Mouse (Mus musculus) forebrain, embryonic 16.5 days (tissue): ENCODE data around the gene Tmem231. TPM values are rescaled to one million over a fixed set of nuclear protein-coding genes. Genes with fewer than 3 reads are reported as not detected.

Experiments
- ATAC-seq: fragments of 200-750 bp; cut with Nextera tagmentation; 2 replicates; pipeline ENCODE4 v1.8.0; 2017; ENCODE audit warnings: mild to moderate bottlenecking, moderate library complexity
- H3K27ac ChIP-seq: fragments of 300-500 bp; sonication (generic); 2 replicates; pipeline ENCODE4 v1.5.1; 2014; ENCODE audit warnings: low read length, control low read depth
- H3K27me3 ChIP-seq: fragments of 300-500 bp; sonication (generic); replicated peaks from 2 replicates; pipeline ENCODE4 v1.6.1; 2014; ENCODE audit warnings: low read length; ENCODE audit not compliant: control insufficient read depth, insufficient read depth
- H3K36me3 ChIP-seq: fragments of 300-500 bp; sonication (generic); 2 replicates; pipeline ENCODE4 v1.6.1; 2014; ENCODE audit not compliant: control insufficient read depth, insufficient read depth
- H3K4me1 ChIP-seq: fragments of 300-500 bp; sonication (generic); replicated peaks from 2 replicates; pipeline ENCODE4 v1.6.1; 2014; ENCODE audit warnings: low read length; ENCODE audit not compliant: control insufficient read depth, insufficient read depth
- H3K4me2 ChIP-seq: fragments of 300-500 bp; sonication (generic); 2 replicates; pipeline ENCODE4 v1.6.1; 2014; ENCODE audit warnings: mild to moderate bottlenecking, low read length, control low read depth
- H3K4me3 ChIP-seq: fragments of 300-500 bp; sonication (generic); replicated peaks from 2 replicates; pipeline ENCODE4 v1.5.1; 2014; ENCODE audit warnings: mild to moderate bottlenecking, low read length, control low read depth
- H3K9ac ChIP-seq: fragments of 300-500 bp; sonication (generic); replicated peaks from 2 replicates; pipeline ENCODE4 v1.6.1; 2014; ENCODE audit warnings: low read depth, low read length, control low read depth
- H3K9me3 ChIP-seq: fragments of 300-500 bp; sonication (generic); 2 replicates; pipeline ENCODE4 v1.6.1; 2016; ENCODE audit warnings: low read length; ENCODE audit not compliant: control insufficient read depth
- WGBS: fragments of 180-500 bp; shearing (Covaris S2); extraction: QIAGEN DNeasy Blood & Tissue Kit; methylation state at CpG from one replicate; pipeline ENCODE4 v1.1.7; 2014; 5-methylcytosine and 5-hydroxymethylcytosine counted together
- polyA plus RNA-seq: library from polyadenylated mRNA; unstranded; fragments of >200 nt; fragmentation: Nextera tagmentation; extraction: Ambion mirVana; gene quantifications from 2 replicates; pipeline ENCODE4 v1.2.1, GENCODE M21; 2015

The Tmem231 gene
- polyA plus RNA-seq, 1 experiment from 2014 or later, result 14.1 TPM

- WGBS, result 89% methylated on average over 4 of the region's 4 CpGs
- Histone ChIP-seq H3K27ac (no peak overlapping the region), H3K27me3 (no peaks in the 10 kb centered on the region), H3K9ac (no peak overlapping the region), H3K36me3 (peaks cover 29% of the 10 kb centered on the region), H3K9me3 (no peaks in the 10 kb centered on the region), H3K4me2 (no peak overlapping the region), H3K4me1 (no peaks in the 10 kb centered on the region), H3K4me3 (no peak overlapping the region)
- ATAC-seq, result no peak
Observed at GRCm38 (mm10) chr8:111954844-111955594, 21.3 kb upstream of the Tmem231 start.

GRCm38 (mm10) chr8:111951936-111952335 lies 18.3 kb upstream of the Tmem231 start:
- H3K4me1 ChIP-seq, result no peaks in the 10 kb centered on the region
- no peaks in the 10 kb centered on the region for H3K27me3 ChIP-seq
- H3K4me2 ChIP-seq, result no peak overlapping the region
- no peak overlapping the region for H3K4me3 ChIP-seq
- no peak overlapping the region for H3K9ac ChIP-seq
- ATAC-seq, result no peak
- 95% methylated on average over 5 of the region's 5 CpGs for WGBS
- H3K9me3 ChIP-seq, result no peaks in the 10 kb centered on the region
- H3K27ac ChIP-seq, result no peak overlapping the region
- peaks cover 34% of the 10 kb centered on the region for H3K36me3 ChIP-seq

- no peak overlapping the region for H3K27ac ChIP-seq
- no peaks in the 10 kb centered on the region for H3K9me3 ChIP-seq
- no peak overlapping the region for H3K9ac ChIP-seq
- H3K4me2 ChIP-seq, result no peak overlapping the region
- ATAC-seq, result no peak
- 95% methylated on average over 7 of the region's 7 CpGs for WGBS
- H3K36me3 ChIP-seq, result peaks cover 34% of the 10 kb centered on the region
- H3K27me3 ChIP-seq, result no peaks in the 10 kb centered on the region
- H3K4me3 ChIP-seq, result no peak overlapping the region
- no peaks in the 10 kb centered on the region for H3K4me1 ChIP-seq
Observed at GRCm38 (mm10) chr8:111951317-111951716, 17.6 kb upstream of the Tmem231 start.

GRCm38 (mm10) chr8:111950846-111951245 lies 17.2 kb upstream of the Tmem231 start:
- WGBS, result 91% methylated on average over 3 of the region's 3 CpGs
- Histone ChIP-seq H3K4me3 (no peak overlapping the region), H3K27me3 (no peaks in the 10 kb centered on the region), H3K27ac (no peak overlapping the region), H3K9me3 (no peaks in the 10 kb centered on the region), H3K4me1 (no peaks in the 10 kb centered on the region), H3K9ac (no peak overlapping the region), H3K4me2 (no peak overlapping the region), H3K36me3 (peaks cover 34% of the 10 kb centered on the region)
- ATAC-seq, result no peak

- ATAC-seq, result no peak
- H3K4me3 ChIP-seq, result no peak overlapping the region
- H3K27ac ChIP-seq, result no peak overlapping the region
- H3K4me2 ChIP-seq, result no peak overlapping the region
- no peaks in the 10 kb centered on the region for H3K27me3 ChIP-seq
- H3K4me1 ChIP-seq, result no peaks in the 10 kb centered on the region
- WGBS, result 88% methylated on average over 8 of the region's 8 CpGs
- H3K36me3 ChIP-seq, result peaks cover 26% of the 10 kb centered on the region
- no peaks in the 10 kb centered on the region for H3K9me3 ChIP-seq
- no peak overlapping the region for H3K9ac ChIP-seq
Observed at GRCm38 (mm10) chr8:111947954-111948353, 14.3 kb upstream of the Tmem231 start.

GRCm38 (mm10) chr8:111947144-111947543 lies 13.5 kb upstream of the Tmem231 start:
- no peak for ATAC-seq

GRCm38 (mm10) chr8:111943544-111943943 lies 9.9 kb upstream of the Tmem231 start:
- no peak overlapping the region for H3K27ac ChIP-seq
- H3K4me2 ChIP-seq, result no peak overlapping the region
- peaks cover 17% of the 10 kb centered on the region for H3K4me1 ChIP-seq
- H3K9me3 ChIP-seq, result no peaks in the 10 kb centered on the region
- no peak overlapping the region for H3K9ac ChIP-seq
- no peaks in the 10 kb centered on the region for H3K27me3 ChIP-seq
- ATAC-seq, result no peak
- WGBS, result 94% methylated on average over 2 of the region's 2 CpGs
- H3K36me3 ChIP-seq, result peaks cover 21% of the 10 kb centered on the region
- H3K4me3 ChIP-seq, result no peak overlapping the region

More at GRCm38 (mm10) chr8:111947144-111947543, 13.5 kb upstream of the Tmem231 start:
- 95% methylated on average over 2 of the region's 2 CpGs for WGBS
- Histone ChIP-seq H3K9ac (no peak overlapping the region), H3K4me2 (no peak overlapping the region), H3K4me1 (peaks cover 2% of the 10 kb centered on the region), H3K9me3 (no peaks in the 10 kb centered on the region), H3K27ac (no peak overlapping the region), H3K4me3 (no peak overlapping the region), H3K27me3 (no peaks in the 10 kb centered on the region), H3K36me3 (peaks cover 23% of the 10 kb centered on the region)

GRCm38 (mm10) chr8:111941101-111941454 lies 7.4 kb upstream of the Tmem231 start:
- 0% methylated on average over 23 of the region's 23 CpGs for WGBS

GRCm38 (mm10) chr8:111940171-111941100 lies 6.8 kb upstream of the Tmem231 start, which contains the start of gene Gabarapl2:
TSS of gene Gabarapl2 (plus strand) at chr8:111940703.
- under 1% methylated on average over 65 of the region's 65 CpGs for WGBS
- Histone ChIP-seq H3K4me3 (peak within 1 kb of the TSS; percentile 100), H3K9ac (peak within 1 kb of the TSS; percentile 89), H3K4me2 (peak within 1 kb of the TSS; percentile 95), H3K27ac (peak within 1 kb of the TSS; percentile 61), H3K27me3 (no peaks in the 10 kb centered on the region), H3K4me1 (peaks cover 17% of the 10 kb centered on the region), H3K36me3 (peaks cover 9% of the 10 kb centered on the region; the same call in 1 of the 2 replicates), H3K9me3 (no peaks in the 10 kb centered on the region)
- peak; percentile 100 for ATAC-seq

More at GRCm38 (mm10) chr8:111941101-111941454, 7.4 kb upstream of the Tmem231 start:
- Histone ChIP-seq H3K4me2 (peak overlapping the region; percentile 81), H3K9me3 (no peaks in the 10 kb centered on the region), H3K4me1 (peaks cover 17% of the 10 kb centered on the region), H3K36me3 (peaks cover 9% of the 10 kb centered on the region; the same call in 1 of the 2 replicates), H3K27me3 (no peaks in the 10 kb centered on the region), H3K9ac (peak overlapping the region; percentile 89), H3K4me3 (peak overlapping the region; percentile 100), H3K27ac (peak overlapping the region; percentile 61)
- peak; percentile 26 for ATAC-seq
